Mouse (Mus musculus): ENCODE results near the gene Apol6.

Gene Apol6

GRCm38 (mm10) chr15:77072556-77073163, 28.1 kb downstream of the Apol6 start:
- no peak for DNase-seq

- no peak for DNase-seq
Observed at GRCm38 (mm10) chr15:77076523-77076922, 32.0 kb downstream of the Apol6 start.

GRCm38 (mm10) chr15:77077906-77078305, 33.4 kb downstream of the Apol6 start:
- no peak for DNase-seq

GRCm38 (mm10) chr15:77078786-77079185, 34.3 kb downstream of the Apol6 start:
- DNase-seq = no peak

- DNase-seq = no peak
Observed at GRCm38 (mm10) chr15:77079256-77079822, 34.8 kb downstream of the Apol6 start.

- DNase-seq = no peak
Observed at GRCm38 (mm10) chr15:77079890-77080361, 35.4 kb downstream of the Apol6 start.

- DNase-seq = no peak
Observed at GRCm38 (mm10) chr15:77080684-77081254, 36.2 kb downstream of the Apol6 start.

- DNase-seq = no peak
Observed at GRCm38 (mm10) chr15:77081454-77081853, 36.9 kb downstream of the Apol6 start.

GRCm38 (mm10) chr15:77085818-77086217, 41.3 kb downstream of the Apol6 start:
- no peak for DNase-seq

GRCm38 (mm10) chr15:77086488-77086887, 42.0 kb downstream of the Apol6 start:
- DNase-seq = no peak

GRCm38 (mm10) chr15:77089249-77089648, 44.7 kb downstream of the Apol6 start:
- DNase-seq = no peak

- no peak for DNase-seq
Observed at GRCm38 (mm10) chr15:77090531-77090930, 46.0 kb downstream of the Apol6 start.

GRCm38 (mm10) chr15:77091394-77091793, 46.9 kb downstream of the Apol6 start:
- no peak for DNase-seq

GRCm38 (mm10) chr15:77094431-77094830, 49.9 kb downstream of the Apol6 start:
- DNase-seq = no peak

GRCm38 (mm10) chr15:77095216-77095615, 50.7 kb downstream of the Apol6 start:
- DNase-seq = no peak

- no peak for DNase-seq
Observed at GRCm38 (mm10) chr15:77097358-77097757, 52.8 kb downstream of the Apol6 start.

- no peak for DNase-seq
Observed at GRCm38 (mm10) chr15:77099756-77100155, 55.2 kb downstream of the Apol6 start.

- DNase-seq = no peak
Observed at GRCm38 (mm10) chr15:77102685-77103084, 58.2 kb downstream of the Apol6 start.

GRCm38 (mm10) chr15:77104349-77105158, 60.0 kb downstream of the Apol6 start:
- DNase-seq = no peak

- DNase-seq = no peak
Observed at GRCm38 (mm10) chr15:77105273-77105672, 60.7 kb downstream of the Apol6 start.
